Mouse (Mus musculus) MEL (cell line): ENCODE results near the gene Cldn9. TPM values are rescaled to one million over a fixed set of nuclear protein-coding genes. Genes with fewer than 3 reads are reported as not detected.

Experiments used
- DNase-seq: peaks from one replicate; pipeline ENCODE4 v3.0.0; 2011; ENCODE audit warnings: low read depth, low spot score
- H3K27ac ChIP-seq: 2 replicates; pipeline ENCODE4 v1.5.1; 2012; ENCODE audit warnings: low read depth, mild to moderate bottlenecking, control low read depth, low read length, moderate library complexity; ENCODE audit not compliant: control insufficient read depth
- H3K27me3 ChIP-seq, 2 experiments: fragments of 150-350 bp in 1 of 2; sonication (generic) in 1 of 2; 2 replicates each; pipeline ENCODE4 v1.6.1; 2012; ENCODE audit warnings: low read length in 2 of 2, mild to moderate bottlenecking in 2 of 2, improper control_type of control experiment in 1 of 2, moderate library complexity in 1 of 2; ENCODE audit not compliant: insufficient read depth in 2 of 2, control insufficient read depth in 1 of 2
- H3K36me3 ChIP-seq, 2 experiments: 2 replicates each; pipeline ENCODE4 v1.6.1; 2012 to 2014; ENCODE audit warnings: low read length in 2 of 2, improper control_type of control experiment in 1 of 2, inconsistent platforms in 1 of 2, mild to moderate bottlenecking in 1 of 2; ENCODE audit not compliant: insufficient read depth in 2 of 2, control insufficient read depth in 1 of 2
- H3K4me1 ChIP-seq, 2 experiments: fragments of 150-350 bp in 1 of 2; sonication (generic) in 1 of 2; 2 replicates each; pipeline ENCODE4 v1.6.1; 2012; ENCODE audit warnings: low read length in 2 of 2, improper control_type of control experiment in 1 of 2, mild to moderate bottlenecking in 1 of 2; ENCODE audit not compliant: insufficient read depth in 2 of 2, control insufficient read depth in 1 of 2
- H3K4me3 ChIP-seq, 2 experiments: fragments of 150-350 bp in 1 of 2; sonication (generic) in 1 of 2; 2 replicates each; pipeline ENCODE4 v1.5.1; 2012; ENCODE audit warnings: low read depth in 2 of 2, low read length in 2 of 2, mild to moderate bottlenecking in 2 of 2, moderate library complexity in 2 of 2, control low read depth in 1 of 2, improper control_type of control experiment in 1 of 2; ENCODE audit not compliant: control insufficient read depth in 1 of 2, insufficient read depth in 1 of 2
- H3K79me2 ChIP-seq: 2 replicates; pipeline ENCODE4 v1.6.1; 2012; ENCODE audit warnings: mild to moderate bottlenecking, low read length, moderate library complexity; ENCODE audit not compliant: control insufficient read depth, poor library complexity, insufficient read depth
- H3K9ac ChIP-seq: 2 replicates; pipeline ENCODE4 v1.6.1; 2012; ENCODE audit warnings: low read depth, mild to moderate bottlenecking, control low read depth, low read length, moderate library complexity; ENCODE audit not compliant: control insufficient read depth, poor library complexity, severe bottlenecking
- H3K9me3 ChIP-seq: fragments of 150-350 bp; sonication (generic); replicated peaks from 2 replicates; pipeline ENCODE4 v1.6.1; 2012; ENCODE audit warnings: mild to moderate bottlenecking, low read length, improper control_type of control experiment, moderate library complexity; ENCODE audit not compliant: insufficient read depth
- CHD1 ChIP-seq: IDR thresholded peaks from 2 replicates; pipeline ENCODE4 v1.6.1; 2012; ENCODE audit warnings: low read depth, mild to moderate bottlenecking, inconsistent platforms, low read length, improper control_type of control experiment
- CHD2 ChIP-seq: IDR thresholded peaks from 2 replicates; pipeline ENCODE4 v1.6.1; 2011; ENCODE audit warnings: low read length, improper control_type of control experiment
- CTCF ChIP-seq, 3 experiments: IDR thresholded peaks in 2 of 3; conservative IDR thresholded peaks in 1 of 3; 2 replicates each; pipeline ENCODE4 v1.5.1; 2011 to 2012; ENCODE audit warnings: low read length in 3 of 3, low read depth in 2 of 3, mild to moderate bottlenecking in 2 of 3, improper control_type of control experiment in 1 of 3, inconsistent platforms in 1 of 3, mixed read lengths in 1 of 3, moderate library complexity in 1 of 3; ENCODE audit not compliant: control insufficient read depth in 1 of 3, insufficient read depth in 1 of 3, poor library complexity in 1 of 3, severe bottlenecking in 1 of 3
- EP300 ChIP-seq, 2 experiments: IDR thresholded peaks; 2 replicates each; pipeline ENCODE4 v1.6.1; 2011; ENCODE audit warnings: improper control_type of control experiment in 2 of 2, low read length in 2 of 2, low read depth in 1 of 2, mild to moderate bottlenecking in 1 of 2
- GABPA ChIP-seq: IDR thresholded peaks from 2 replicates; pipeline ENCODE4 v1.6.1; 2012; ENCODE audit warnings: low read depth, mild to moderate bottlenecking, inconsistent platforms, low read length, improper control_type of control experiment, moderate library complexity
- GATA1 ChIP-seq: IDR thresholded peaks from 2 replicates; pipeline ENCODE4 v1.6.1; 2011; ENCODE audit warnings: low read depth, low read length, improper control_type of control experiment
- MEF2A ChIP-seq: IDR thresholded peaks from 2 replicates; pipeline ENCODE4 v1.6.1; 2014; ENCODE audit warnings: low read depth, mild to moderate bottlenecking, inconsistent platforms, low read length, improper control_type of control experiment; ENCODE audit not compliant: poor library complexity, insufficient replicate concordance, severe bottlenecking; ENCODE audit errors: extremely low read depth
- MYC ChIP-seq: IDR thresholded peaks from 2 replicates; pipeline ENCODE4 v1.6.1; 2011; ENCODE audit warnings: low read depth, mild to moderate bottlenecking, low read length, improper control_type of control experiment, moderate library complexity
- NRF1 ChIP-seq: IDR thresholded peaks from 2 replicates; pipeline ENCODE4 v1.6.1; 2014; ENCODE audit warnings: low read depth, mild to moderate bottlenecking, inconsistent platforms, low read length, improper control_type of control experiment, moderate library complexity; ENCODE audit not compliant: poor library complexity, insufficient read depth, severe bottlenecking
- POLR2A ChIP-seq, 2 experiments: IDR thresholded peaks; 2 replicates each; pipeline ENCODE4 v1.6.1; 2011 to 2012; ENCODE audit warnings: low read length in 2 of 2, mild to moderate bottlenecking in 2 of 2, control low read depth in 1 of 2, improper control_type of control experiment in 1 of 2, low read depth in 1 of 2, moderate library complexity in 1 of 2; ENCODE audit not compliant: control insufficient read depth in 1 of 2, insufficient read depth in 1 of 2, poor library complexity in 1 of 2
- SMC3 ChIP-seq: IDR thresholded peaks from 2 replicates; pipeline ENCODE4 v1.6.1; 2011; ENCODE audit warnings: low read depth, low read length, improper control_type of control experiment
- TCF12 ChIP-seq: IDR thresholded peaks from 2 replicates; pipeline ENCODE4 v1.6.1; 2014; ENCODE audit warnings: low read depth, mild to moderate bottlenecking, inconsistent platforms, low read length, improper control_type of control experiment, moderate library complexity
- UBTF ChIP-seq: IDR thresholded peaks from 2 replicates; pipeline ENCODE4 v1.6.1; 2012; ENCODE audit warnings: low read depth, mild to moderate bottlenecking, inconsistent platforms, low read length, improper control_type of control experiment, moderate library complexity, borderline replicate concordance; ENCODE audit not compliant: insufficient read depth
- USF1 ChIP-seq: IDR thresholded peaks from 2 replicates; pipeline ENCODE4 v1.6.1; 2014; ENCODE audit warnings: low read depth, mild to moderate bottlenecking, inconsistent platforms, low read length, improper control_type of control experiment, moderate library complexity
- polyA plus RNA-seq, 2 experiments: library from polyadenylated mRNA; stranded (reverse) in 1 of 2; unstranded in 1 of 2; fragments of >175 nt in 1 of 2; fragments of >200 nt in 1 of 2; gene quantifications; 2 replicates each; pipeline versions ENCODE4 v1.2.1 to v1.2.4; 2012; ENCODE audit warnings: low replicate concordance in 2 of 2, low read depth in 1 of 2; ENCODE audit not compliant: insufficient read length in 2 of 2, insufficient read depth in 1 of 2, missing spikeins in 1 of 2
- total RNA-seq: library from RNA; depleted of rRNA; stranded (reverse); fragments of 300-350 nt; gene quantifications from 2 replicates; pipeline ENCODE4 v1.2.3, GENCODE M21; 2012

Gene Cldn9
- total and polyA plus RNA-seq, 3 experiments, result 0.18 to 0.19 TPM; not detected in 1

DNA sequence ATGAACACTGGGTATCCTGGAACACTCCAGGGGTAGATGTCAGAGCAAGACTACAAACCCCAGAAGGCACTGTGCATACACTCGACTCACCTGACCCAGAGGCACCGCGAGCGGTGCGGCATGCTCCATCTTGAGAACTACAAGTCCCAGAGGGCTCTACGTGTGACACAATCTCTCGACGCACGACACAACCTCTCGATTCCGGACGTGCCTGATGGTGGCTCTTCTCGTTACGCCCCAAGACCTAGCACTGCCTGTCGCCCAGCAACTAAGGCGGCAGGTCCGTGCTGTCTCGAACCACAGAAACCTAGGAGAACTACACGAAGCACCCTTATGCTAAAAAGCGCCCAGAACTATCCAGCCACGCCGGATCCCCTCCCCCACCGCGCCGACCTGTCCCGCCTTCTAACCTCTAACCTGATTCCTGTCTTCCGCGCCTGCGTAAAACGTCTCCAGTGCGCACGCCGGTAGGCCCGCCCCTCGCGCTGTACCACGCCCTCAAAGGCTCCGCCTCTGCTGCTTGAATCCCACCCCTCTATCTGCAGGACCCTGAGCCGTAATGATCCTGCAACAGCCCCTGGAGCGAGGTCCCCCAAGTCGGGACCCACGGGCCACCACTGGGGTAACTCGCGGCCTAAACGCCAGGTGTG is 10.3 kb downstream of the Cldn9 start, which contains the start of the genes Hcfc1r1 and Thoc6 (continued):
- 0 out of 2 replicates have a peak, but pooled peaks have one; percentile 27 for TF ChIP-seq TCF12
- peak; percentile 95 for TF ChIP-seq USF1
- no peak for TF ChIP-seq CTCF (IDR thresholded peaks at IDR 0.05 in 2 of 3, conservative IDR thresholded peaks at IDR 0.05 in 1 of 3; ENCODE audit: control insufficient read depth in 1 of 3, insufficient read depth in 1 of 3, low read depth in 2 of 3, low read length in 3 of 3, poor library complexity in 1 of 3, severe bottlenecking in 1 of 3)

DNA sequence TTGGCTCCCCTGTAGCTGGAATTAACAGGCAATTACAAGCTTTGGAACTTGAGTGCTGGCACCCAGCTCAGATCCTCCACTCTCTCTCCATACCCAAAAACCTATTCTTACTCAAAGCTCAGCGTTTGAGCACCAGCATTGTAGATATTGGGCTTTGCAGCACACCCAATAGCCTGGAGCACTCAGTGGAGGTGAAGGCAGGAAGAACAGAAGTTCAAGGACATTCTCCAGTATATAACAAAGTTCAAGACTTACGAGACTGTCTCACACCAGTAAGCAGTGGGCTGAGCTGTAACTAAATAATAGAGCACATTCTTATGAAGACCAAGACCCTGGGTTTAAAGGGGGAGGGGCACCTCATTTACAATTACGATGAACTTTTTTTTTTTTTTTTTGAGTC is 11.1 kb downstream of the Cldn9 start:
- H3K4me1 ChIP-seq, result peaks cover 0 to 17% of the 10 kb centered on the region in 2 experiments; a peak in 3 of 4 replicates
- no peak overlapping the region for H3K27ac ChIP-seq
- peak; percentile 23 for DNase-seq
- peak overlapping the region; percentile 40 for H3K9ac ChIP-seq
- no peak for TF ChIP-seq GABPA
- no peak for TF ChIP-seq SMC3
- H3K79me2 ChIP-seq, result peaks cover 15% of the 10 kb centered on the region
- H3K4me3 ChIP-seq, result peak overlapping the region; percentile 70 to 78
- H3K9me3 ChIP-seq, result no peaks in the 10 kb centered on the region
- H3K27me3 ChIP-seq, result no peaks in the 10 kb centered on the region
- peaks cover 0 to 12% of the 10 kb centered on the region in 2 experiments; a peak in 2 of 4 replicates for H3K36me3 ChIP-seq

DNA sequence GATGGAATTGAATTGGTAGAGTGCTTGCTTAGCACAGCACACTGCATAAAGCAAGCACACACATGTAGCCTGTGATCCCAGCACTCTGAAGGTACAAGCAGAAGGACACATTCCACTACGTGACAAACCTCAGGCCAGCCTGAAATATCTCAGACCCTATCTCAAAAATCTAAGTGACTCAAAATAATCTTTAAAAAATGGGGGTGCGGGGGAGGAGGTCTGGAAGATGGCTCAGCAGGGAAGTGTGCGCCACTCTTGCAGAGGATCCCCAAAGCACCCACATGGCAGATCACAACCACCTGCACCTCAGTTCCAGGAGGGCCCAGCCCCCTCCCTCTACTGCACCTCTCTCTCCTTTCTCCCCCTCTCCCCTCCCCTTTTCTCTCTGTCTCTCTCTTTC is 12.3 kb downstream of the Cldn9 start:
- TF ChIP-seq CTCF (IDR thresholded peaks at IDR 0.05 in 2 of 3, conservative IDR thresholded peaks at IDR 0.05 in 1 of 3; ENCODE audit: control insufficient read depth in 1 of 3, insufficient read depth in 1 of 3, low read depth in 2 of 3, low read length in 3 of 3, poor library complexity in 1 of 3, severe bottlenecking in 1 of 3), result no peak
- TF ChIP-seq MYC, result no peak
- no peak for TF ChIP-seq GATA1
- no peak for TF ChIP-seq CHD2
- TF ChIP-seq GABPA, result no peak
- TF ChIP-seq CHD1, result no peak
- no peak for TF ChIP-seq EP300 (IDR thresholded peaks at IDR 0.05; ENCODE audit: low read depth in 1 of 2, low read length in 2 of 2)
- TF ChIP-seq MEF2A, result no peak
- TF ChIP-seq POLR2A (IDR thresholded peaks at IDR 0.05; ENCODE audit: control insufficient read depth in 1 of 2, insufficient read depth in 1 of 2, low read depth in 1 of 2, low read length in 2 of 2, poor library complexity in 1 of 2), result no peak
- no peak for TF ChIP-seq UBTF
- no peak for TF ChIP-seq NRF1
- Histone ChIP-seq H3K36me3 (peaks cover 0 to 11% of the 10 kb centered on the region in 2 experiments; a peak in 2 of 4 replicates), H3K4me3 (no peak overlapping the region), H3K27me3 (no peaks in the 10 kb centered on the region), H3K4me1 (peaks cover 0 to 17% of the 10 kb centered on the region in 2 experiments; a peak in 3 of 4 replicates), H3K9ac (no peak overlapping the region), H3K79me2 (peaks cover 8% of the 10 kb centered on the region), H3K27ac (no peak overlapping the region), H3K9me3 (no peaks in the 10 kb centered on the region)
- no peak for DNase-seq
